15 mouse cellular contexts compared by ENCODE assay signal in genomic region chr1:179679326-179679725, GRCm38 (mm10).
"Had no signal": no experiment of that assay in that cellular context is flagged by ENCODE, and none has a peak within 500 bp of the region (broad histone marks: within the 10 kb centered on the region; RNA-seq: fewer than 3 reads in every experiment).

No protein-coding gene starts in this region.

- H3K27me3 ChIP-seq: neural tube, embryonic 13.5 days; stomach, embryonic 15.5 days had no signal

- H3K9ac ChIP-seq: neural tube, embryonic 13.5 days; stomach, embryonic 15.5 days had no signal

- H3K4me2 ChIP-seq: neural tube, embryonic 13.5 days; stomach, embryonic 15.5 days had no signal

- H3K27ac ChIP-seq: neural tube, embryonic 13.5 days; stomach, embryonic 15.5 days; stomach, postnatal 0 days had no signal

- H3K4me1 ChIP-seq: neural tube, embryonic 13.5 days; stomach, embryonic 15.5 days had no signal

- DNase-seq: retina, postnatal 1 day; right cerebral cortex, adult 18-20 months; right cerebral cortex, postnatal 14 days; right cerebral cortex, postnatal 25 days; right cerebral cortex, postnatal 4 days; spleen, adult 18-20 months; thymus, adult 18-20 months; thymus, adult 2 months; thymus, postnatal 14 days; thymus, postnatal 25 days; thymus, postnatal 36 days; thymus, postnatal 4 days had no signal

- H3K4me3 ChIP-seq: neural tube, embryonic 13.5 days; stomach, embryonic 15.5 days had no signal

- H3K9me3 ChIP-seq: neural tube, embryonic 13.5 days; stomach, embryonic 15.5 days had no signal
